Mouse (Mus musculus): ENCODE measurements around the gene Cdc27. TPM values are rescaled to one million over a fixed set of nuclear protein-coding genes. Genes with fewer than 3 reads are reported as not detected.

The Cdc27 gene
- total and polyA plus RNA-seq, 3 experiments, result 34.0 to 86.8 (median 71.9) TPM

DNA sequence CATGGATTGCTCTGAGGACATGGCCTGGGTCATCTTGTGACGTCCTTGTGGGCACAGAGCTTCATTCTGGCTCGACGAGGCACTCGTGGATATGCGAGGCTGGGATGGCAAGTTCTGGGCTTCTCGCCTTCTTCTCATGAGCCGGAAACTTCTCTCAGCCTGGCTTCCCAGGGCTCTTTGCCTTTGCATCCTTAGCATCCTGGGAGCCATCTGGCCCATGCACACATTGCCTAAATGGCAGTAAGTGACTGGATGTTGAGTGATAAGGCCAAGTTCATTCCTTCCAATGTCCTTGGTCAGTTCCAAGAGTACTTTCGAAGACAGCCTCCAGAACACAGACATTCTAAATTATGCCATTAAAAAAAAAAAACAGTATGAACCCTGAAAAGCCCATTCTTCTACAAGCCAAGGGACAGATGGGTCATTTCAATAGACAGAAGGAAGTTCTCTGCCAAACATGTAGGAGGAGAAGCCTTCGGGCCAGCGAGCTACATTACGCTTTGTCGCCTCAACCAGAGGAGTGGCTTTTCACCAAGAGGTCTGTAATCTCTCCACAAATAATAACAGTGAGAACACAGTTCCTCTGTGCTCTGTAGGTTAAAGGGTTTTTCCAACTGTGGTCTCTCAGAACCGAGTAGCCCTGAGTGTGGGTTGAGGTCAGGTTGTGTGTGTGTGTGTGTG, 49.0 kb upstream of the Cdc27 start:
- in situ Hi-C loops (cut with MboI; ENCODE audit: low pct_ligation_motif_present, low pct_unique_long_range_greater_than_20kb, low sequenced_read_pairs), result loop anchor here (25.0 kb wide), 1 partner anchor 438 kb away; no protein-coding TSS in a partner anchor
- Histone ChIP-seq H3K27me3 (replicated peaks) (no peaks in the 10 kb centered on the region), H3K4me3 (replicated peaks in 1 of 3; ENCODE audit: low read depth in 2 of 3, low read length in 2 of 3, poor library complexity in 1 of 3) (no peak overlapping the region), H3K4me1 (ENCODE audit: control insufficient read depth in 1 of 2, insufficient read depth in 2 of 2) (peaks cover 0 to 16% of the 10 kb centered on the region in 2 experiments; a peak in 2 of 4 replicates), H3K9ac (ENCODE audit: insufficient read depth, low read depth) (no peak overlapping the region), H3K79me2 (replicated peaks; ENCODE audit: control insufficient read depth, extremely low read depth, insufficient read depth, poor library complexity, severe bottlenecking) (no peaks in the 10 kb centered on the region), H3K4me2 (ENCODE audit: insufficient read depth, low read depth, poor library complexity, severe bottlenecking) (no peak overlapping the region), H3K27ac (ENCODE audit: insufficient read depth, low read depth) (no peak overlapping the region), H3K36me3 (replicated peaks in 1 of 2; ENCODE audit: control insufficient read depth in 1 of 2, insufficient read depth in 1 of 2, low read length in 1 of 2) (no peaks in the 10 kb centered on the region), H3K9me3 (replicated peaks; ENCODE audit: low read length) (no peaks in the 10 kb centered on the region)
- no peak for DNase-seq (ENCODE audit: extremely low read depth)
- TF ChIP-seq ZC3H11A (IDR thresholded peaks at IDR 0.05; ENCODE audit: low read depth, low read length), result no peak
- no peak for TF ChIP-seq ELF1 (IDR thresholded peaks at IDR 0.05; ENCODE audit: low read depth, low read length)
- no peak for TF ChIP-seq CTCF (conservative IDR thresholded peaks at IDR 0.05 in 1 of 2, IDR thresholded peaks at IDR 0.05 in 1 of 2; ENCODE audit: low read depth in 2 of 2, low read length in 2 of 2)
- TF ChIP-seq TCF12 (IDR thresholded peaks at IDR 0.05; ENCODE audit: low read depth, low read length), result no peak
- no peak for TF ChIP-seq POLR2AphosphoS2 (IDR thresholded peaks at IDR 0.05; ENCODE audit: low read depth, low read length)
- no peak for TF ChIP-seq MAX (IDR thresholded peaks at IDR 0.05; ENCODE audit: low read length)
- no peak for TF ChIP-seq CHD2 (IDR thresholded peaks at IDR 0.05; ENCODE audit: low read length)
- peak; percentile 12; the same call in 1 of the 2 replicates for TF ChIP-seq EP300 (IDR thresholded peaks at IDR 0.05; ENCODE audit: low read length)
- dilution Hi-C loops (cut with MboI; ENCODE audit: extremely low pct_ligation_motif_present, extremely low pct_unique_long_range_greater_than_20kb, low sequenced_read_pairs), result no loop called here

DNA sequence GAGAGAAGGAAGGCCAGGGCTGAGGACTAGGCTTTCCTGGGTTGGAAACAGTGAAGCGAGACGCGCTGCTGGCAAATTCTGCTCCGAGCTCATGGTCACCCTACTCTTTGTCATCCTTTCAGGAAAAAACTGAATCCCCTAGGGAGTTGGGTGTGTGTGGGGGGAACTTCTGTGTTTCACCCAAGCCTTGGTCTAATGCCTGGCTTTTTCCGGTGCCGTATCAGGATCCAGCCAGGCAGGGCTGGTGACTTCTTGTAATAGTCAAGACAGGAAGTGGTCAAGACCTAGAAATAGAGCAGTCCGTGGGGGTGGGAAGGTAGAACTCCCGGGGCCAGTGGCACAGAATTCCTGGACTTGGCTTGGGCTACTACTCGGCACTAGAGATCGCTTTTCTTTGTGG, 45.9 kb upstream of the Cdc27 start:
- Histone ChIP-seq H3K79me2 (replicated peaks; ENCODE audit: control insufficient read depth, extremely low read depth, insufficient read depth, poor library complexity, severe bottlenecking) (no peaks in the 10 kb centered on the region), H3K27ac (ENCODE audit: insufficient read depth, low read depth) (no peak overlapping the region), H3K4me3 (replicated peaks in 1 of 3; ENCODE audit: low read depth in 2 of 3, low read length in 2 of 3, poor library complexity in 1 of 3) (no peak overlapping the region), H3K9me3 (replicated peaks; ENCODE audit: low read length) (no peaks in the 10 kb centered on the region), H3K4me2 (ENCODE audit: insufficient read depth, low read depth, poor library complexity, severe bottlenecking) (no peak overlapping the region), H3K4me1 (ENCODE audit: control insufficient read depth in 1 of 2, insufficient read depth in 2 of 2) (peaks cover 0 to 16% of the 10 kb centered on the region in 2 experiments; a peak in 2 of 4 replicates), H3K36me3 (replicated peaks in 1 of 2; ENCODE audit: control insufficient read depth in 1 of 2, insufficient read depth in 1 of 2, low read length in 1 of 2) (no peaks in the 10 kb centered on the region), H3K9ac (ENCODE audit: insufficient read depth, low read depth) (no peak overlapping the region), H3K27me3 (replicated peaks) (no peaks in the 10 kb centered on the region)
- in situ Hi-C loops (cut with MboI; ENCODE audit: low pct_ligation_motif_present, low pct_unique_long_range_greater_than_20kb, low sequenced_read_pairs) (loop anchor here (25.0 kb wide), 1 partner anchor 441 kb away; no protein-coding TSS in a partner anchor), dilution Hi-C loops (cut with MboI; ENCODE audit: extremely low pct_ligation_motif_present, extremely low pct_unique_long_range_greater_than_20kb, low sequenced_read_pairs) (no loop called here)
- DNase-seq (ENCODE audit: extremely low read depth), result no peak
- TF ChIP-seq JUN (IDR thresholded peaks at IDR 0.05; ENCODE audit: insufficient read depth, low read depth, low read length) (no peak), MEF2A (IDR thresholded peaks at IDR 0.05; ENCODE audit: borderline replicate concordance, low read depth, low read length) (peak; percentile 61; the same call in 1 of the 2 replicates), EP300 (IDR thresholded peaks at IDR 0.05; ENCODE audit: low read length) (0 out of 2 replicates have a peak, but pooled peaks have one; percentile 22)

DNA sequence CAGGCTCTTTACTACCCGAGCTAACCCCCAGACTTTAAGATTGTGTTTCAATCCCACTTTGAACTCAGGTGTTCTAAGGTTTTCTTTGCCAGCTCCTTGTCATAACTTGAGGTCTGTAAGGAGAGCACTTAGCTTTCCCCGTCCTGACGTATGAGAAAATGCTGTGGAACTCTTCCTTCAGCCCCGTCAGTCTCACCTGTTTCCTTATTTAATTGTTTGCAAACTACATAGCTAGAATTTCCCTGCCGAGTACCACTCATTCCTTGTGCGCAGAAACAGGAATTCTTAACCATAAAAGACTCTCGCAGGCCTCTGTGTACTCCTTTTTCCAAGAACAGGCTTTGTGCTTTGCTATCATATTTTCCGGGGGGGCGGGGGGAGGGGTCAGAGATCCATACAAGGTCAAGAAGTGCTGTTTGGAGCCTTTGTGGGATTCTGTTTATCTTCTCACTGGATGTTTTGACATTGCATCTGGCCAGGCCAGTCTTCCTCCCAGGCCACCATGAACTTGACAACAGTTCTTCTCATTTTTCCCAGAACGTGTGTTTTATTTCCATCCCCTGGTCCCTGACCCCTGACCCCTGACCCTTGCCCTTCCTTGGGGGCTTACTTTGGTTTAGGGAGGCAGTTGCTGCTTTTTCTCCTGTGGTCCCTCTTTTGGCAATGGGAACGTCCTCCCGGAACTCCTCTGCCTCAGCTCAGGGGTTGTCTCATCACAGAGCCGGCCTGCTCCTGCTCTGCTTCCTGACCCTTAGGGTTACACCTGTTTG, 41.8 kb upstream of the Cdc27 start:
- TF ChIP-seq EP300 (IDR thresholded peaks at IDR 0.05; ENCODE audit: low read length), result no peak
- TF ChIP-seq RCOR1 (conservative IDR thresholded peaks at IDR 0.05; ENCODE audit: low read depth, low read length), result no peak
- TF ChIP-seq JUN (IDR thresholded peaks at IDR 0.05; ENCODE audit: insufficient read depth, low read depth, low read length), result no peak
- TF ChIP-seq NRF1 (IDR thresholded peaks at IDR 0.05; ENCODE audit: low read depth, low read length), result no peak
- TF ChIP-seq RAD21 (IDR thresholded peaks at IDR 0.05; ENCODE audit: low read depth, low read length), result no peak
- no peak for TF ChIP-seq MXI1 (IDR thresholded peaks at IDR 0.05; ENCODE audit: low read depth, low read length)
- TF ChIP-seq ELF1 (IDR thresholded peaks at IDR 0.05; ENCODE audit: low read depth, low read length), result no peak
- no peak for TF ChIP-seq SIN3A (IDR thresholded peaks at IDR 0.05; ENCODE audit: low read length)
- TF ChIP-seq ZMIZ1 (IDR thresholded peaks at IDR 0.05; ENCODE audit: low read depth, low read length), result no peak
- no peak for TF ChIP-seq NELFE (IDR thresholded peaks at IDR 0.05; ENCODE audit: low read depth, low read length)
- TF ChIP-seq BHLHE40 (IDR thresholded peaks at IDR 0.05; ENCODE audit: low read depth, low read length), result no peak
- TF ChIP-seq IRF4 (IDR thresholded peaks at IDR 0.05; ENCODE audit: low read depth, low read length), result no peak
- TF ChIP-seq E2F4 (IDR thresholded peaks at IDR 0.05; ENCODE audit: insufficient replicate concordance, low read depth, low read length), result no peak
- no peak for TF ChIP-seq MAFK (IDR thresholded peaks at IDR 0.05; ENCODE audit: insufficient replicate concordance, low read length)
- dilution Hi-C loops (cut with MboI; ENCODE audit: extremely low pct_ligation_motif_present, extremely low pct_unique_long_range_greater_than_20kb, low sequenced_read_pairs), result no loop called here
- no peak for DNase-seq (ENCODE audit: extremely low read depth)

More for the DNA sequence above, 41.8 kb upstream of the Cdc27 start:
- no peaks in the 10 kb centered on the region for H3K79me2 ChIP-seq (replicated peaks; ENCODE audit: control insufficient read depth, extremely low read depth, insufficient read depth, poor library complexity, severe bottlenecking)
- H3K9me3 ChIP-seq (replicated peaks; ENCODE audit: low read length), result no peaks in the 10 kb centered on the region
- H3K27ac ChIP-seq (ENCODE audit: insufficient read depth, low read depth), result no peak overlapping the region
- peaks cover 0 to 3% of the 10 kb centered on the region in 2 experiments for H3K36me3 ChIP-seq (replicated peaks in 1 of 2; ENCODE audit: control insufficient read depth in 1 of 2, insufficient read depth in 1 of 2, low read length in 1 of 2)
- H3K4me2 ChIP-seq (ENCODE audit: insufficient read depth, low read depth, poor library complexity, severe bottlenecking), result no peak overlapping the region
- H3K4me3 ChIP-seq (replicated peaks in 1 of 3; ENCODE audit: low read depth in 2 of 3, low read length in 2 of 3, poor library complexity in 1 of 3), result no peak overlapping the region
- H3K4me1 ChIP-seq (ENCODE audit: control insufficient read depth in 1 of 2, insufficient read depth in 2 of 2), result peaks cover 0 to 23% of the 10 kb centered on the region in 2 experiments; a peak in 2 of 4 replicates
- no peak overlapping the region for H3K9ac ChIP-seq (ENCODE audit: insufficient read depth, low read depth)
- in situ Hi-C loops (cut with MboI; ENCODE audit: low pct_ligation_motif_present, low pct_unique_long_range_greater_than_20kb, low sequenced_read_pairs), result loop anchor here (25.0 kb wide), 1 partner anchor 445 kb away; no protein-coding TSS in a partner anchor
- H3K27me3 ChIP-seq (replicated peaks), result no peaks in the 10 kb centered on the region

Measured in CH12.LX (cell line).